Mouse (Mus musculus): Measurements from ENCODE around the gene Tmcc1. TPM values are rescaled to one million over a fixed set of nuclear protein-coding genes. Genes with fewer than 3 reads are reported as not detected.
"Not testable (repeated sequence)": the region's sequence is repeated elsewhere in the genome, so short reads cannot be mapped to it uniquely, and the experiment has no call there.

Tmcc1 gene
- 10.7 and 11.1 TPM in 2 replicates for polyA plus RNA-seq (2014; fragmentation: Nextera tagmentation; extraction: Ambion mirVana)

DNA sequence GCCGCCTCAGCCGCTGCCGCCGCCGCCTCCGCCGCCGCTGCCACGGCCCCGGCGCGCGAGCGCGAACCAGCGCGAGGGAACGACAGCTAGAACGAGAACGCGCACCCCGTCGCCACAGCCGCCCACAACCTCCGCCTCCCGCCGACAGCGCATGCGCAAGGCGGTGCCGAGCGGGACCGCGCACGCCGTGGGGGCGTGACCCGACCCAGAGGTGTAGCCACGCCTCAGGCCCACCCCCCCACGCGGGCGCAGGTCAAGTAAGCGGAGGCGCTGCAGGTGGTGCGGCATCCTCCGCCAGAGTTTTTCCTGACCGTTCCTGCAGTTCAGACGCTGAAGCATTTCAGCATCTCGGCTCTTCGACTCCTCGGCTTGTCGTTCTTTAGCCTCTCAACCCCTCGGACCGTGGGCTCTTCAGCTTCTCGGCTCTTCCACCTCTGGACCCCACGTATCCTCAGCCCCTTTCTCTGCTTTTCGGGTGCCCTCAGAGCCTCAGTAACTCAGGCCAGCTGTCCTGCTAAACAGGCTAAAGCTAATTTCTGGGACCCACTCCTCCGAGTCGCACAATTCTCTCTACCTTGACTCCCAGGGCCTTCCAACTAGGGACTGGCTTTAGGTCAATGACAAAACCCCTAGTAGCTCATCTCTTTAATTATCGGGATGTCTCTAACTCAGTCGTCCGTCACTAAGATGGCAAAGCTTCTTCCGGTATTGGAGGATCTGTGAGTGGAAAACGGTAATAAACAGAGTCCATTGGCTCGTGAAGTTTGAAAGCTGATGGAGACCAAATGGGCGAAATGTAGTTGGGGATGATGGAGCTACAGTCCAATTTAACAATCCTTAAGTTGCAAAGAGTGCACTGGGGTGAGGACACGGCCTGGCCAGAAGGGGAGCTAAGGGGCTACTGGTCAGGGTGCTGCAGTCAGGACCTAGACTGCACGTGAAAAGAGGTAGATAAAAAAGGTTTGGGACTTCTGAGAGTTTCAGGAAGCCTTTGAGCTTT, at the start of gene Tmcc1:
Tmcc1 (minus strand) TSS at position 93 of the 1,000 bp plus-strand sequence.
- Histone ChIP-seq H3K27ac (replicated peaks; ENCODE audit: low read depth, low read length) (peak within 1 kb of the TSS; percentile 80), H3K4me3 (ENCODE audit: low read depth, low read length) (peak within 1 kb of the TSS; percentile 90), H3K27me3 (replicated peaks; ENCODE audit: control insufficient read depth, insufficient read depth, low read length) (no peaks in the 10 kb centered on the region; the same call in 1 of the 2 replicates), H3K4me2 (ENCODE audit: low read depth, low read length) (peak within 1 kb of the TSS; percentile 84), H3K9me3 (ENCODE audit: control insufficient read depth, low read length) (no peaks in the 10 kb centered on the region), H3K36me3 (ENCODE audit: control insufficient read depth, insufficient read depth, low read length) (no peaks in the 10 kb centered on the region), H3K9ac (ENCODE audit: low read depth, low read length) (peak within 1 kb of the TSS; percentile 91), H3K4me1 (ENCODE audit: control insufficient read depth, insufficient read depth, low read length) (peaks cover 11% of the 10 kb centered on the region)
- DNase-seq (ENCODE audit: low spot score) (peak; percentile 96), ATAC-seq (ENCODE audit: low read depth) (peak; percentile 94)
- WGBS, result 0% methylated on average over 25 of the region's 68 CpGs

DNA sequence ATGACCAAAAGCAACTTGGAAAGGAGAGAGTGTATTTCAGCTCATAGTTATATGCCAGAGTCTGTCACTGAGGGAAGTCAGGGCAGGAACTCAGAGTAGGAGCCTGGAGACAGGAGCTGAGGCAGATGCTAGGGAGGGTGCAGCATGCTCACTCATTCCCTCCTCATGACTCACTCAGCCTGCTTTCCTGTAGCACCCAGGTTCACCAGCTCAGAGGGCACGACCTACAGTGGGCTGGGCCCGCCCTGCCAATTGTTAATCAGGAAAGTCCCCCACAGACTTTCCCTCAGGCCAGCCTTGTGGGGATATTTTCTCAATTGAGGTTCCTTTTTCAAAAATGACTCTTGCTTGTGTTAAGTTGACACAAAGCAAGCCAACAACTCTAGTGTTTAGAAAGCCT, 47.1 kb upstream of the Tmcc1 start:
- no peak overlapping the region for H3K4me2 ChIP-seq (ENCODE audit: low read depth, low read length)
- WGBS, result 71% methylated on average over 2 of the region's 2 CpGs
- H3K4me3 ChIP-seq (ENCODE audit: low read depth, low read length), result no peak overlapping the region
- H3K4me1 ChIP-seq (ENCODE audit: control insufficient read depth, insufficient read depth, low read length), result no peaks in the 10 kb centered on the region
- no peak for ATAC-seq (ENCODE audit: low read depth)
- H3K27me3 ChIP-seq (replicated peaks; ENCODE audit: control insufficient read depth, insufficient read depth, low read length), result no peaks in the 10 kb centered on the region
- peaks cover 81% of the 10 kb centered on the region for H3K36me3 ChIP-seq (ENCODE audit: control insufficient read depth, insufficient read depth, low read length)
- no peak for DNase-seq (ENCODE audit: low spot score)
- H3K9ac ChIP-seq (ENCODE audit: low read depth, low read length), result no peak overlapping the region
- no peak overlapping the region for H3K27ac ChIP-seq (replicated peaks; ENCODE audit: low read depth, low read length)
- no peaks in the 10 kb centered on the region for H3K9me3 ChIP-seq (ENCODE audit: control insufficient read depth, low read length)

DNA sequence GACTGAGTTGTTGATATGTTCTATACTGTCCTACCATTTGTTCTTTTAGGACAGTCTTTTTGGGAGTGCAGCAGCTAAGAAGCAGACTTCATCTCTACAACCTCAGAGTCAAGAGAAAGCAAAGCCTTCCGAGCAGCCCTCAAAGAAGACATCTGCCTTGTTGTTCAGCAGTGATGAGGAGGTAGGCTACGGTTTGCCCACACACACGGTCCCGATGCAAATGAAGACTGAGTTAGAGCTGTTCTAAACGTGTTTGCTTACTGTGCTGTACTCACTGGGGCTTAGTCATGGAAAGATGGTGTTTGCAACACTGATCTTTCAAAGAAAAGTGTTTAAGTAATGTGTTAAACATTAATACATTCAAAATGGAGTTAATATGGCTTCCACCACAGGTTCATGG, 44.8 kb upstream of the Tmcc1 start:
- H3K4me3 ChIP-seq (ENCODE audit: low read depth, low read length), result no peak overlapping the region
- no peaks in the 10 kb centered on the region for H3K27me3 ChIP-seq (replicated peaks; ENCODE audit: control insufficient read depth, insufficient read depth, low read length)
- H3K9ac ChIP-seq (ENCODE audit: low read depth, low read length), result no peak overlapping the region
- H3K36me3 ChIP-seq (ENCODE audit: control insufficient read depth, insufficient read depth, low read length), result peaks cover 76% of the 10 kb centered on the region
- H3K4me2 ChIP-seq (ENCODE audit: low read depth, low read length), result no peak overlapping the region
- no peak overlapping the region for H3K27ac ChIP-seq (replicated peaks; ENCODE audit: low read depth, low read length)
- ATAC-seq (ENCODE audit: low read depth) (no peak), DNase-seq (ENCODE audit: low spot score) (no peak)
- no peaks in the 10 kb centered on the region for H3K4me1 ChIP-seq (ENCODE audit: control insufficient read depth, insufficient read depth, low read length)
- no peaks in the 10 kb centered on the region for H3K9me3 ChIP-seq (ENCODE audit: control insufficient read depth, low read length)
- 94% methylated on average over 5 of the region's 5 CpGs for WGBS

DNA sequence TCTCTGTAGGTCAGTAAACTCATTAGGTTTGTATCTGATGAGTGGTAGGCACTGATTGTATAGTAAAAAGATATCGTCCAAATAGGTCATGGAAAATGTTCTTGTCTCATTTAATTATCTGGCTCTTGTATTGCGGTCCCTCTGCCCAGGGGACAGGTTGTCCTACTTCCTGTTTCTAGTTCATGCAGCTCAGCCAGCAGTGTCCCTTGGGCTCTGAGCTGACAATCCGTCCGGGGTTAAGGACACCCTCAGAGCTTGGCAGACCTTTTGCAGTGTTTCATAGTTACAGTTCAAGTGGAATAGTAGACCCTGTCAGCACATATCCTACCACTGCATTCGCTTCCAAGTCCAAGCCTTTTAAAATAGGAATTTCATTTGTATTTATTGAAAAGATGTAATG, 42.0 kb upstream of the Tmcc1 start:
- 87% methylated on average over 5 of the region's 5 CpGs for WGBS

DNA sequence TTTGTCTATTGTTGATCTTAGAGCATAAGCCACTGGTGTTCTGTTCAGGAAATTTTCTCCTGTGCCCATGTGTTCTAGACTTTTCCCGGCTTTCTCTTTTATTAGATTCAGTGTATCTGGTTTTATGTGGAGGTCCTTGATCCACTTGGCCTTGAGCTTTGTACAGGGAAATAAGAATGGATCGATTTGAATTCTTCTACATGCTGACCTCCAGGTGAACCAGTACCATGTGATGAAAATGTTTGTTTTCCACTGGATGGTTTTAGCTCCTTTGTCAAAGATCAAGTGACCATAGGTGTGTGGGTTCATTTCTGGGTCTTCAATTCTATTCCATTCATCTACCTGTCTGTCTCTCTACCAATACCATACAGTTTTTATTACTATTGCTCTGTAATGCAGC, 41.5 kb upstream of the Tmcc1 start:
- not testable (repeated sequence) for H3K27ac ChIP-seq (replicated peaks; ENCODE audit: low read depth, low read length); H3K27me3 ChIP-seq (replicated peaks; ENCODE audit: control insufficient read depth, insufficient read depth, low read length); H3K4me3 ChIP-seq (ENCODE audit: low read depth, low read length); H3K9me3 ChIP-seq (ENCODE audit: control insufficient read depth, low read length); H3K4me2 ChIP-seq (ENCODE audit: low read depth, low read length); ATAC-seq (ENCODE audit: low read depth); DNase-seq (ENCODE audit: low spot score); H3K4me1 ChIP-seq (ENCODE audit: control insufficient read depth, insufficient read depth, low read length); H3K9ac ChIP-seq (ENCODE audit: low read depth, low read length)
- 89% methylated on average over 2 of the region's 2 CpGs for WGBS
- H3K36me3 ChIP-seq (ENCODE audit: control insufficient read depth, insufficient read depth, low read length), result peaks cover 80% of the 10 kb centered on the region

More for the DNA sequence above, 42.0 kb upstream of the Tmcc1 start:
- Histone ChIP-seq H3K36me3 (ENCODE audit: control insufficient read depth, insufficient read depth, low read length) (peaks cover 82% of the 10 kb centered on the region), H3K27me3 (replicated peaks; ENCODE audit: control insufficient read depth, insufficient read depth, low read length) (no peaks in the 10 kb centered on the region), H3K9ac (ENCODE audit: low read depth, low read length) (no peak overlapping the region), H3K4me2 (ENCODE audit: low read depth, low read length) (no peak overlapping the region), H3K4me3 (ENCODE audit: low read depth, low read length) (no peak overlapping the region), H3K9me3 (ENCODE audit: control insufficient read depth, low read length) (no peaks in the 10 kb centered on the region), H3K4me1 (ENCODE audit: control insufficient read depth, insufficient read depth, low read length) (no peaks in the 10 kb centered on the region), H3K27ac (replicated peaks; ENCODE audit: low read depth, low read length) (no peak overlapping the region)
- DNase-seq (ENCODE audit: low spot score), result no peak
- no peak for ATAC-seq (ENCODE audit: low read depth)

DNA sequence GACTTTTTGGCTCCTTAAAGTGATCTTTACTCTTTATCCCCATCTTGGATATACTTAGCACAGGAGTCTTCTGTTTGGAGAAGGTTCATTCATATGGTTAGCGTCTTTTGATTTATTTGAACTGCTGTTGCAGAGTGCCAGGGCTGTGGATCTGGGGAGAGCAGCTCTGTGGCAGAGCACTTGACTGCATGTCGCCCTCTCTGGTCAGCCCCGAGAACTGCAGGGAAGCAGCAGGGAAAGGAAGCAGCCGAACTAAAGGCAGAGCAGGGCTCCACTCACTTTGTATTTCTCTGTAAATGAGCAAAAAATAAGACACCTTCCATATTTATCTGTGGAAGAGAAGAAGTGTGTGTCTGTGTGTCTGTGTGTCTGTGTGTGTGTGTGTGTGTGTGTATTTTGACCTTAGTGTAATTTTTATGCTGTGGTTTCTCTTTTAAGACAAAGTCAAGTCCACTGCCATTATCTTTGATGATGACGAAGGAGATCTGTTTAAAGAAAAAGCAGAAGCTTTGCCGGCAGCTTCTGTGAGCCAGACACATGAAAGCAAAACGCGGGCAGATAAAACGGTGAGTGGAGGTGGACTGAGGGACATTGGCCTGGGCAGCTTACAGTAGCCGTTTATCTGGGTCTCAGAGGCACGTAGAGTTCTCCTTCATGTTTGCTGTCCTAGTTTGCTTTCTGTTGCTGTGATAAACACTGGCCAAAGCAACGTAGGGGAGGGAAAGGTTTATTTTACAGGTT, 35.7 kb upstream of the Tmcc1 start:
- Histone ChIP-seq H3K4me1 (ENCODE audit: control insufficient read depth, insufficient read depth, low read length) (no peaks in the 10 kb centered on the region), H3K27me3 (replicated peaks; ENCODE audit: control insufficient read depth, insufficient read depth, low read length) (no peaks in the 10 kb centered on the region), H3K4me2 (ENCODE audit: low read depth, low read length) (no peak overlapping the region), H3K27ac (replicated peaks; ENCODE audit: low read depth, low read length) (no peak overlapping the region), H3K36me3 (ENCODE audit: control insufficient read depth, insufficient read depth, low read length) (peaks cover 82% of the 10 kb centered on the region), H3K9ac (ENCODE audit: low read depth, low read length) (no peak overlapping the region), H3K9me3 (ENCODE audit: control insufficient read depth, low read length) (no peaks in the 10 kb centered on the region), H3K4me3 (ENCODE audit: low read depth, low read length) (no peak overlapping the region)
- ATAC-seq (ENCODE audit: low read depth) (no peak), DNase-seq (ENCODE audit: low spot score) (peak; percentile 62)
- whole genome bisulfite sequencing, result 65% methylated on average over 12 of the region's 12 CpGs

DNA sequence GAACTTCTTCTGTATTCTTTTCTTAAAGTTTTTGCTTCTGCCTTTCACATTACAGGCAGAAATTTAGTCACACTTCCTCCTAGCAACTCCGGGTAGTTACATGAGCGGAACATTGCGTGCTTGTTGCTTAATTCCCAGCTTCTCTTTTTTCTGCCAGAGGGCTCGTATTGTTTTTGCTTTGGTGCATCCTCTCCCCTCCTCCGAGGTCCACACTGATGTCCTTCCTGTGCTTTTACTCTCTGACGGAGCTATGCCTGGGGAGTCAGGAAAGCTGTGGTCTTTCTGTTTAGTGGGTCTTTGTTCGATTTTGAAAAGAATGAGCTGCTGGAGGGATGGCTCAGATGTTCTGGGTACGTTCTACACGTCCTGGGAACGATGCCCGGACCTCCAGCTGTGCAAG, 34.5 kb upstream of the Tmcc1 start:
- H3K27ac ChIP-seq (replicated peaks; ENCODE audit: low read depth, low read length), result no peak overlapping the region
- H3K4me1 ChIP-seq (ENCODE audit: control insufficient read depth, insufficient read depth, low read length), result no peaks in the 10 kb centered on the region
- H3K9me3 ChIP-seq (ENCODE audit: control insufficient read depth, low read length), result no peaks in the 10 kb centered on the region
- DNase-seq (ENCODE audit: low spot score), result no peak
- ATAC-seq (ENCODE audit: low read depth), result no peak
- H3K27me3 ChIP-seq (replicated peaks; ENCODE audit: control insufficient read depth, insufficient read depth, low read length), result no peaks in the 10 kb centered on the region
- no peak overlapping the region for H3K9ac ChIP-seq (ENCODE audit: low read depth, low read length)
- 73% methylated on average over 11 of the region's 11 CpGs for WGBS
- H3K4me3 ChIP-seq (ENCODE audit: low read depth, low read length), result no peak overlapping the region
- peaks cover 81% of the 10 kb centered on the region for H3K36me3 ChIP-seq (ENCODE audit: control insufficient read depth, insufficient read depth, low read length)
- no peak overlapping the region for H3K4me2 ChIP-seq (ENCODE audit: low read depth, low read length)

DNA sequence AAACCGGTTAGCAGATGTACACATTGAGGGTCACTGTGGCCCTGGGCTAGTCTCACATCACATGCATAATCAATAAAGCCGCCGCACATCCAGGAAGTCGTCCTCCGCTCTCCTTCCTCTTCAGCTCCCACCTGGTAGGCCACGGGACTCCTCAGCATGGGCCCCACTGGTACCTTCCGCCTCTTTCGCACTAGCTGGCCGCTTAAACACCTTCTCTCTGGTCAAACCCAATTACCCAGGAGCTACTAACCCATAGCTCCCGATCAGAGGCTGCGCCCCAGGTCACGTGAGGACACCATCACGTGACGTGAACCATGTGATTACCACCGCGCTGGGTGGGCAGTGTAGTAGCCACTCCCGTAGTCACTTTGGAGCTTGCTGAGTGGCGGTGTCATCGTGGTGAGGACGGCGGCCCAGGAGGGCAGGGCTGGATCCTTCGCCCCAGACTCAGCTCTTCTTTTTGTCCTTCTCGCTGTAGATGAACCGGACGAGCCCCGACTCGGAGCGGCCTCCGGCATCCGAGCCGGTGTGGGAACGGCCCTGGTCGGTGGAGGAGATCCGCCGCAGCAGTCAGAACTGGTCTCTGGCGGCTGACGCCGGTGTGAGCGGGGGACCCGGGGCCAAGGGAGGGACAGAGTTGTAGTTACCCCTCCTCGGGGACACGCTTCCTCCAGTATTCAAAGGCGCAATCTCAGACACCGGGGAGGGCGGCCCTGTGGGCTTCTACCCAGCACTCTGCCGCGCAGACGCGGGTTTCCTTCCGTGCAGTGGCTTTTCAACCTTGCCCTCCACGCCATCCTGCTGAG, 14.6 kb upstream of the Tmcc1 start, which contains the start of gene Washc2:
Washc2 (plus strand) TSS at position 310 of the 806 bp plus-strand sequence.
- H3K9ac ChIP-seq (ENCODE audit: low read depth, low read length), result peak within 1 kb of the TSS; percentile 87
- peak within 1 kb of the TSS; percentile 86 for H3K4me3 ChIP-seq (ENCODE audit: low read depth, low read length)
- H3K4me2 ChIP-seq (ENCODE audit: low read depth, low read length), result peak within 1 kb of the TSS; percentile 85
- peak within 1 kb of the TSS; percentile 76; the same call in 1 of the 2 replicates for H3K27ac ChIP-seq (replicated peaks; ENCODE audit: low read depth, low read length)
- H3K27me3 ChIP-seq (replicated peaks; ENCODE audit: control insufficient read depth, insufficient read depth, low read length), result no peaks in the 10 kb centered on the region
- WGBS, result under 1% methylated on average over 48 of the region's 51 CpGs
- H3K4me1 ChIP-seq (ENCODE audit: control insufficient read depth, insufficient read depth, low read length), result peaks cover 13% of the 10 kb centered on the region; the same call in 1 of the 2 replicates
- no peaks in the 10 kb centered on the region for H3K9me3 ChIP-seq (ENCODE audit: control insufficient read depth, low read length)
- H3K36me3 ChIP-seq (ENCODE audit: control insufficient read depth, insufficient read depth, low read length), result peaks cover 24% of the 10 kb centered on the region
- ATAC-seq (ENCODE audit: low read depth) (peak; percentile 98), DNase-seq (ENCODE audit: low spot score) (peak; percentile 98)

Measured in embryonic facial prominence, embryonic 14.5 days (tissue).